Mouse (Mus musculus) midbrain, embryonic 10.5 days (tissue): ENCODE measurements around the gene Vav3. TPM values are rescaled to one million over a fixed set of nuclear protein-coding genes. Genes with fewer than 3 reads are reported as not detected.
"Not testable (repeated sequence)": the region's sequence is repeated elsewhere in the genome, so short reads cannot be mapped to it uniquely, and the experiment has no call there.

Source experiments
- DNase-seq: peaks from one replicate; pipeline ENCODE4 v3.0.0-alpha.2; 2017; ENCODE audit warnings: low spot score
- H3K27ac ChIP-seq: fragments of 300-500 bp; sonication (generic); replicated peaks from 2 replicates; pipeline ENCODE4 v1.5.1; 2016; ENCODE audit warnings: mild to moderate bottlenecking
- H3K27me3 ChIP-seq: fragments of 300-500 bp; sonication (generic); 2 replicates; pipeline ENCODE4 v1.6.1; 2016; ENCODE audit warnings: low read depth, mild to moderate bottlenecking; ENCODE audit not compliant: poor library complexity, severe bottlenecking
- H3K36me3 ChIP-seq: fragments of 300-500 bp; sonication (generic); 2 replicates; pipeline ENCODE4 v1.6.1; 2016; ENCODE audit warnings: mild to moderate bottlenecking, moderate library complexity
- H3K4me1 ChIP-seq: fragments of 300-500 bp; sonication (generic); 2 replicates; pipeline ENCODE4 v1.6.1; 2016
- H3K4me3 ChIP-seq: fragments of 300-500 bp; sonication (generic); 2 replicates; pipeline ENCODE4 v1.5.1; 2016; ENCODE audit warnings: mild to moderate bottlenecking, moderate library complexity
- H3K9me3 ChIP-seq: fragments of 300-500 bp; sonication (generic); replicated peaks from 2 replicates; pipeline ENCODE4 v1.6.1; 2016; ENCODE audit warnings: mild to moderate bottlenecking
- WGBS: fragments of 180-500 bp; shearing (Covaris S2); methylation state at CpG from one replicate; pipeline ENCODE4 v1.1.7; 2016; 5-methylcytosine and 5-hydroxymethylcytosine counted together
- polyA plus RNA-seq: library from polyadenylated mRNA; unstranded; fragments of >200 nt; fragmentation: Nextera tagmentation; extraction: Ambion mirVana; gene quantifications from 2 replicates; pipeline ENCODE4 v1.2.1, GENCODE M21; 2016

Gene Vav3
- polyA plus RNA-seq, 1 experiment from 2014 or later, result 8.4 TPM

DNA sequence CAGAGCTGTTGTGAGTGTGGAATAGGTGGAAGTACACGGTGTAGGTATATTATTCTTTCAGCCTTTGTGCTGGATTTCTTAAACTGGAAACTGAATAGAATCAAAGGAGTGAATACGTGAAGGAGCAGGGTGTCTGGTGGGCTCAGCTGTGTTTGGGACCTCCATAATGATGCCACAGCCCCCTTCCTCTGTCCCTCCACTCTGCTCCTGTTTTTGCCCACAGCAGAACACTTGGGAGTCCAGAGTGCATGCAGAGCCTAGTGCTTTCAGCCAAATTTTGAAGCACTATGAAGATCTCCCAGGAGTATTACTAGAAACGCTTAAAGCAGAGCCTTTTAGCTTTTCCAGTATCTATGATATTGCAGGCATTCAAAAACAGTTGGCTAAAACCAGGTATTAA is 80.0 kb downstream of the Vav3 start:
- H3K36me3 ChIP-seq, result no peaks in the 10 kb centered on the region
- no peaks in the 10 kb centered on the region for H3K9me3 ChIP-seq
- 81% methylated on average over 3 of the region's 3 CpGs for WGBS
- H3K27me3 ChIP-seq, result no peaks in the 10 kb centered on the region
- DNase-seq, result no peak
- H3K4me3 ChIP-seq, result no peak overlapping the region
- no peak overlapping the region for H3K27ac ChIP-seq
- no peaks in the 10 kb centered on the region for H3K4me1 ChIP-seq

DNA sequence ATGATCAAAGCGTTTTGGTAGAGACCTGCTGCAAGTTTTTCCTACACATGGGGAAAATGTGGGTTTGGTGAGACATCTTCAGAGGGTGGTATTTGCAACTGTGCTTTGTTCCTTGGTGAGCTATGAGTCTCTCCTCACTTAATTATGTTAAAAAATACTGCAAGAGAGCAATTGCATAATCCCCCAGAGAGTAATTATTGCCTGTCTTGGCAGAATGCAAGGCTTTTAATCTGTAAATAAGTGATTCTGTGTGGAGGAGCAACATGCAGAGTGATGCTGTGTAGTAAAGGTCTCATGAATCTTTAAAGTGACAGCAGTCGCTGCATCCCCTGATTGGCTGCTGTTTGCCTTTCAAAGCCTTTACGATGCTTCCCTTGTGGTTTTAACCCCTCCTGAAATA is 80.6 kb downstream of the Vav3 start:
- H3K36me3 ChIP-seq, result no peaks in the 10 kb centered on the region
- no peak overlapping the region for H3K27ac ChIP-seq
- H3K4me3 ChIP-seq, result no peak overlapping the region
- WGBS, result 69% methylated on average over 3 of the region's 3 CpGs
- no peaks in the 10 kb centered on the region for H3K4me1 ChIP-seq
- no peaks in the 10 kb centered on the region for H3K27me3 ChIP-seq
- no peak for DNase-seq
- H3K9me3 ChIP-seq, result no peaks in the 10 kb centered on the region

DNA sequence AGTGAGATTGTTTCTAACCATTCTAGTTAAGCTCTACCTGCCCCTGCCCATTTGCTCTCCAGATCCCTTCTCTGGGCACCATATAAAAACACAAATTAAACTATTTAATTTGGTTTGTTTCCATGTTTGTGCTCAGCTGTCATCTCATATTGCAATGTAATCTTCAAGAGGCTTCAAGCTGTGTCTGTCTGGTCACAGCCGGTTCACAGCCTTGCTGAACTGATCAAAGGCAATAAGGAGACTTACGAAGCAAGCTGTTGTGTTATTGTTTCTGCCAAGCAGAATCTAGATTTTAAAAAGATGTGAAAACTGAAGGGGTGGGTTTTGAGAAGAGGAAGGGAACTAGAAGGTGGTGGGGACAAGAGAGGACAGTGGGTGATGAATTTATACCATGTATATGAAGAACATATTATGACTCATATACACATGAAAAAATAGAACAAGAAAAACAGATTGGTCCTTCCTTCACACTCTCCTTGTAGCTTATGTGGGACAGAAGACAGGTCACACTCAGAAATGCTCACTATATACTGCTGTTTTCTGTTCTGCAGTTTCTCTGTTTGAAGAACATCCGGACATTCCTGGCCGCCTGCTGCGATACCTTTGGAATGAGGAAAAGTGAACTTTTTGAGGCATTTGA is 83.1 kb downstream of the Vav3 start:
- 86% methylated on average over 5 of the region's 5 CpGs for WGBS
- Histone ChIP-seq H3K27me3 (no peaks in the 10 kb centered on the region), H3K4me3 (no peak overlapping the region), H3K9me3 (no peaks in the 10 kb centered on the region), H3K36me3 (no peaks in the 10 kb centered on the region), H3K27ac (no peak overlapping the region), H3K4me1 (no peaks in the 10 kb centered on the region)
- no peak for DNase-seq

DNA sequence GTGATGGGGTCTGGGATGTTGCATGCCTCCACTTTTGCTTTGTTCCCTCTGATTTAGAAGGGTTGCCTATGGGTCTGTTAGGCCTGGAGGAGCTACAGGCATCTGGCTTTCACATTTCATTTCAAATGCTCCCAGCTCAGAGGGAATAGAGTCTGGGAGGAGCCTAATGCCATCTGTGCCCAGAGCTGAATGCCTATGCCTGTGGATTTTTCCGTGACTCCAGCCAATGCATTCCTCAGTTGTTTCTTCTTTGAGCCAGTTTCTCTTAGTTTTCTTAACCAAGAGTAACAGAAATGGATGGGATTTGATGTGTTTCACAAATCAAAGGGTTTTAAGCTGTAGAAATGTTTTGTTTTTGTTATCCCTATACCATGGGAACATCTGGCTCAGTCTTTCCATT is 90.8 kb downstream of the Vav3 start:
- Histone ChIP-seq H3K36me3 (no peaks in the 10 kb centered on the region), H3K9me3 (no peaks in the 10 kb centered on the region), H3K27me3 (no peaks in the 10 kb centered on the region), H3K27ac (no peak overlapping the region), H3K4me1 (0 out of 2 replicates have a peak, but pooled peaks cover 3% of the 10 kb centered on the region), H3K4me3 (no peak overlapping the region)
- no peak for DNase-seq
- WGBS, result 79% methylated on average over 1 of the region's 1 CpGs

DNA sequence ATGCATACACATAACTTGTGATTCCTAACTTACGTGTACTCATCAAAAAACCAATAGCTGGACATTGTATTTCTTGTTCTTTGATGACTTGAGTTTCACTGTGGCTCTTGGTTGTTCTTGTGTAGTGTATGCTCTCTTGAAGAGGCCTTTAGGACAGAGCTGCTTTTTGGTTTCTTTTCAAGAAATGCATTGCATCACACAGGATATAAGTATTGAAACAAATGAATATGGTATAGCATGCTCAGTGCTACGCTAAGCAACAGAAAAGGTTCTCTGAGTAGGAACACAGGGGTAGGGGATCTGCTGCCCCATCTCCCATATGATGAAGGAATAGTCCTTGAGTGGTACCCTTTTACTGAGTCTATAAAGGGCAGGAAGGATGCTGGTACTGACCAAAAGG is 98.1 kb downstream of the Vav3 start:
- Histone ChIP-seq H3K27ac (no peak overlapping the region), H3K27me3 (no peaks in the 10 kb centered on the region), H3K9me3 (no peaks in the 10 kb centered on the region), H3K4me3 (no peak overlapping the region), H3K36me3 (no peaks in the 10 kb centered on the region), H3K4me1 (0 out of 2 replicates have a peak, but pooled peaks cover 3% of the 10 kb centered on the region)
- DNase-seq, result no peak
- WGBS, result 88% methylated on average over 2 of the region's 2 CpGs

DNA sequence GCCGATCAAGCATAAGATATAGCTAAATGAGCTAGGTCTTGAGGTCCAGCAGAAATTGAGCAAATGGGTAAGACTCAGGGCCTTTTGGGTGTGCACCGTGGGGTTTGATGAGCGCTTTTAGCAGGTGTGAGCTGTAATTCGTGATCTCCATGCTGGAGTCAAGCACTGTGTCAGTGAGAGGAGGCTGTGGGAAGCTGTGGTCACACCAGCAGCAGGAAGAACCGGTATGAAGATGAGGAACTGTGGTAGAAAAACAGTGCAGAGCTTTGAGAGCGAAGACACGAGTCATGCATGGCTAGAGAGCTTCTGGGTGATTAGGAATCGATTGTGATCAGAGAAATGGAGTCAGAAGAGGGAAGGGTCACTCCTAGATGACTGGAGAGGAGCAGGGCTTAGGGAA is 98.8 kb downstream of the Vav3 start:
- Histone ChIP-seq H3K27ac (no peak overlapping the region), H3K36me3 (no peaks in the 10 kb centered on the region), H3K27me3 (no peaks in the 10 kb centered on the region), H3K4me3 (no peak overlapping the region), H3K9me3 (no peaks in the 10 kb centered on the region), H3K4me1 (no peaks in the 10 kb centered on the region)
- no peak for DNase-seq
- 86% methylated on average over 8 of the region's 8 CpGs for WGBS

DNA sequence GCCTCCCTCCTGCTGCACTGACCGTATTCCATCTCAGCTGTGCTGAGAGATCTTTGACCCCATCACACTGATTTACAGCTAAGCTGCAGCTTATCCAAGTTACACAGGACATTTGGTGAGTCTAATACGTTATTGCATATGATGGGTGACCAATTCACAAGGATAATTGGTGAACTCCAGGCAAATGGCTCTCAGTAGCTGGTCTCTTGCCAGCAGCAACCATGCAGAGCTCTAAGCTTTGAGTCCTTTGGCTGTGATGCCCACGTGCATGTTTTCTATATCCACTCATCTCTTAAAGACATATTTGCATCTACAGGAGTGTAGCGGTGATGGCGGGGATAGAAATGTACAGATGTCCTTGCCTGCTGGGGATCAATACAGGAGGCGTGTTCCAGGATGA is 99.5 kb downstream of the Vav3 start:
- Histone ChIP-seq H3K4me1 (no peaks in the 10 kb centered on the region), H3K9me3 (no peaks in the 10 kb centered on the region), H3K27ac (no peak overlapping the region), H3K36me3 (no peaks in the 10 kb centered on the region), H3K27me3 (no peaks in the 10 kb centered on the region), H3K4me3 (no peak overlapping the region)
- WGBS, result 86% methylated on average over 6 of the region's 6 CpGs
- no peak for DNase-seq

DNA sequence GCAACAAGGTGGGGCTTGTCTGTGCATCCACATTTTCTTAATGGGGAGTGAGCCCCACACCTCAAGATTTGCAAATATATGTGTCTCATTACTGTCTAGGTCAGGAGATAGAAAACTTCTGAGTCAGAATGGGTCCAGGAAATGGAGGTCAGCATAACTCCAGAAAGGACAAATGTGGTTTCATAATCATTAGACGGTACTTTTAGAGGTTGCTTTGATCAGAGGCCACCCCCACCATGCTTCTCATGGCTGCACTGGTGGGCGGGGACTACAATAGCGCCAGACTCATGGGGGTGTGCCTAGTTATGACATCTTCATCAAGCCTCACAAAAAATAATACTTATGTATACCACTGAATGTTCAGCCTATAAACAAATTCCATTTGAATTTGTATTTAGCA is 103.6 kb downstream of the Vav3 start:
- no peaks in the 10 kb centered on the region for H3K27me3 ChIP-seq
- 92% methylated on average over 3 of the region's 3 CpGs for WGBS
- H3K9me3 ChIP-seq, result no peaks in the 10 kb centered on the region
- H3K27ac ChIP-seq, result no peak overlapping the region
- no peak for DNase-seq
- no peaks in the 10 kb centered on the region for H3K36me3 ChIP-seq
- H3K4me1 ChIP-seq, result no peaks in the 10 kb centered on the region
- H3K4me3 ChIP-seq, result no peak overlapping the region

DNA sequence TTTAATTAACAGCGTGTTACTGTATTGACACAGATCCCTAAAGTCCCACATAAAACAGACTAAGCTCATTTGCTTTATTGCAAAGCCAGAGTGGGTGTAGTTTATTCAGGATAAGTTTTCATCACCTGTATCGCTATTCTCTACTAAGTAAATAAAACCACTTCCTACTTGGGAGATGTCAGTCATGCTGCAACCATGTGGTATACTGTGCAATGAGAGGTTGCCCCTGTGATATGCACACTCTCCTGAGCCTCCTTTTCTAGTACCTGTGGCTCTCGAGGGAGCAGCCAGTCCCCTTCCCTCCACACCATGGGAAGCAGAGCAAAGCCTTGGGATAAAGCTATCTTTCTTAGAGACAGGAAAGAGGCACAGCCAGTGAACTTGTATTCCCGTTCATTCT is 106.5 kb downstream of the Vav3 start:
- Histone ChIP-seq H3K4me3 (no peak overlapping the region), H3K27me3 (no peaks in the 10 kb centered on the region)
- 76% methylated on average over 4 of the region's 4 CpGs for WGBS

DNA sequence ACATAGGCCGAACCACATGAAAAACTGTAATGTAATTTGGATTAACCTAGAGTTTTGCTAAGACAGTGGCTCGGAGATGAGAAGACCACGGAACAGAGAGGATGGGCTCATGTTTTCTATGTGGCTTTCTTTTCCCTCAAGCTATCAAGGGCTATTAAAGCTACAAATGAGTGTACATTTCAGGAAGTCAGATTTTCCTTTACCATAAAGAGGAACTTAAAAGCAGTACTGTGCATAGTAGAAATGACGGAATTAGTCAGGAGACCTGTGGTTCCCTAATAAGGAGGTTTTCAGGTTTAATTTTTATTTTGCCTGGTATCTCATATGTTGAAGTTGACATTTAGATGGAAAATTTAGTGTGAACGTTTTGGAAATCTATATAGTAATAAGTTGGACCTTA is 107.8 kb downstream of the Vav3 start:
- H3K9me3 ChIP-seq, DNase-seq, H3K4me1 ChIP-seq, H3K27ac ChIP-seq, H3K36me3 ChIP-seq, H3K27me3 ChIP-seq, H3K4me3 ChIP-seq: not testable (repeated sequence)
- WGBS, result 87% methylated on average over 5 of the region's 5 CpGs

More for the DNA sequence above, 106.5 kb downstream of the Vav3 start:
- no peaks in the 10 kb centered on the region for H3K9me3 ChIP-seq
- H3K27ac ChIP-seq, result no peak overlapping the region
- no peaks in the 10 kb centered on the region for H3K4me1 ChIP-seq
- H3K36me3 ChIP-seq, result no peaks in the 10 kb centered on the region
- DNase-seq, result no peak

DNA sequence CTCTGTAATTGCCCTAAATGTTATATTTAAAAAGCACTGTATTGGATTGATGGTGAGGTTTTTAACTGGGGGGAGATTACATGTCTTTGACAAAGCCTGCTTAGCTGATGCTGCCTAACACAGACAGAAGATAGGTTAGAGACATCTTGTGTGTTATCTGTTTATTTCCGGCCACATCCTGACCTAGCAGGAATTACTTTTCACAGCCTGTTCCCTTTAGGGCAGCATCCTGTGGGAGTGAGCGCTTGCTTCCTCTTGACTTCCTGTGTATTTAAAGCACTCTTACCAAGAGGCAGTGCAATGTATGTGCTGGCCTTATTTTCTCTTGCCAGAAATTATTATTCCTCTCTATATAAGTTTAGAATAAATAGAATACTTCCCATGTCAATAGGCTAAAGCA is 111.5 kb downstream of the Vav3 start:
- H3K9me3 ChIP-seq, result no peaks in the 10 kb centered on the region
- DNase-seq, result no peak
- WGBS, result 85% methylated on average over 2 of the region's 2 CpGs
- H3K4me3 ChIP-seq, result no peak overlapping the region
- H3K36me3 ChIP-seq, result no peaks in the 10 kb centered on the region
- H3K27me3 ChIP-seq, result no peaks in the 10 kb centered on the region
- H3K4me1 ChIP-seq, result no peaks in the 10 kb centered on the region
- no peak overlapping the region for H3K27ac ChIP-seq

DNA sequence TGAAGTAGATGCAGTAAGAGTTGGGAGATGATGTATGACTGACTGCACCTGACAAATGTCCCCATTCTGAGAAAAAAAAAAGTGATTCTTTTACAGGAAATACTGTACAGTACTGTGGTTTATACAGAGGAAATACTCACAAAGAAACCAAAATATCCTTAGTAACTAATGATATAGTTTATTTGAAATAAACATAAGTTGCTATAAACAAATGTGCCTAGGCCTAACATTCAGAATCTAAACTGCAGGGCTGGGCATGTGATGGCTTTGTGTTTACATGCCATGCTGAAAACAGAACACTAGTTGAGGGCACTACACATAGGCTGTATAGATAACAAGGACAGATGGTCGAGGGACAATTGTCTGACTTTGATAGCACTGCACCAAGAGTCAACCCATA is 114.2 kb downstream of the Vav3 start:
- Histone ChIP-seq H3K9me3 (no peaks in the 10 kb centered on the region), H3K27me3 (no peaks in the 10 kb centered on the region), H3K4me3 (no peak overlapping the region), H3K27ac (no peak overlapping the region), H3K36me3 (no peaks in the 10 kb centered on the region), H3K4me1 (no peaks in the 10 kb centered on the region)
- WGBS, result 96% methylated on average over 1 of the region's 1 CpGs
- DNase-seq, result no peak

DNA sequence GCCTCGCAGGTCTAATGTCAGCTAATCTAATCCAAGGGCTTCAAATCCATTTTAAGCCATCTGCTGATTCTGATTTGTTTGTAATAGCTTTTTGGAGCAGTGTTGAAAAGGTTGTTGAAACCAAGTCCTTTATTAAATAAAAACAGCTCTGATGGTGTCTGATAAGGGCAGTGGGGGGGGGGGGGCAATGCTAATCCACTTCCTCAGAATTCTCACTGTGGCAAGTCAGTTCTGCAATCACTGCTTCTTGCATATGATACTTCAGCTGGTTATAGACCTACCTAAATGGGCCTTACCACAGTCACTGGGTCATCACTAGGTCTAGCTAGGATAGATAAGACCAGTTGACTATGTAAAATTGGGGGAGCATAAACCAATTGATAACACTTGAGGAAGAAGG is 115.9 kb downstream of the Vav3 start:
- no peak for DNase-seq
- Histone ChIP-seq H3K4me3 (no peak overlapping the region), H3K9me3 (no peaks in the 10 kb centered on the region), H3K27me3 (no peaks in the 10 kb centered on the region), H3K36me3 (no peaks in the 10 kb centered on the region), H3K4me1 (no peaks in the 10 kb centered on the region), H3K27ac (no peak overlapping the region)
- WGBS, result 82% methylated on average over 1 of the region's 1 CpGs

DNA sequence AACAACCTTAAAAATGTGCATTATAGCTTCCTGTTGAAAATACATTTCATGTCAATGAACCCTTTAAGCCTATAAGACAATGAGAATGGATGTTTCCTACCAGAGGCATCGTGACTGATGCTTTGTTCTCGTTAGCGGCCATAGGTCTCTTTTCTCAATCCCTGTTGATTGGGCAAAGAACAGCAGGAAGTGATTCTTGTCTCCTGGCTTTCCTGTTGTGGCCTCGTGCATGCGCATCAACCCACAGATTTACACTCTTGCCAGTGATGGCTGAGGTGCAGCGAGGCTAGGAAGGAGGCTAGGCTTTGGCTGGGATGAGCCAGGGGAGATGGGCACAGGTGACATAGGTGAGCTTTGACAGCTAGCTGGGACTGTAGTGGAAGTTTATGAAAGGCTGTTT is 123.2 kb downstream of the Vav3 start:
- H3K9me3 ChIP-seq, result no peaks in the 10 kb centered on the region
- H3K4me3 ChIP-seq, result no peak overlapping the region
- no peaks in the 10 kb centered on the region for H3K36me3 ChIP-seq
- H3K4me1 ChIP-seq, result no peaks in the 10 kb centered on the region
- H3K27ac ChIP-seq, result no peak overlapping the region
- WGBS, result 85% methylated on average over 6 of the region's 6 CpGs
- DNase-seq, result no peak
- H3K27me3 ChIP-seq, result no peaks in the 10 kb centered on the region
